22 mouse cellular contexts compared by ENCODE assay signal in genomic region chr10:116447176-116447575, GRCm38 (mm10). TPM values are rescaled to one million over a fixed set of nuclear protein-coding genes. Genes with fewer than 3 reads are reported as not detected.
DNase-seq lines count a peak whose midpoint lies in the region; ATAC-seq and TF ChIP-seq lines count a peak whose summit lies in the region.
"Had no signal": no experiment of that assay in that cellular context is flagged by ENCODE, and none has a peak within 500 bp of the region (broad histone marks: within the 10 kb centered on the region; RNA-seq: fewer than 3 reads in every experiment).

No protein-coding gene starts in this region.

- ATAC-seq in liver, postnatal 0 days: no peak
- ATAC-seq in liver, embryonic 11.5 days (replicated peaks; ENCODE audit: low FRiP score): no peak
- ATAC-seq: CD4-positive, CD25-positive, alpha-beta regulatory T cell, adult 4 months; forebrain, embryonic 16.5 days; intestine, embryonic 16.5 days had no signal

- no peaks in the 10 kb centered on the region for H3K27me3 ChIP-seq in liver, postnatal 0 days (ENCODE audit: insufficient read depth, low read length)
- H3K27me3 ChIP-seq in liver, embryonic 11.5 days (replicated peaks; ENCODE audit: control insufficient read depth, insufficient read depth, low read length): no peaks in the 10 kb centered on the region
- H3K27me3 ChIP-seq: heart, embryonic 15.5 days; hindbrain, embryonic 15.5 days had no signal

- no peak overlapping the region for H3K4me3 ChIP-seq in liver, postnatal 0 days (ENCODE audit: low read depth, low read length)
- no peak overlapping the region for H3K4me3 ChIP-seq in liver, embryonic 11.5 days (ENCODE audit: low read depth, low read length)
- H3K4me3 ChIP-seq: heart, embryonic 15.5 days; hindbrain, embryonic 15.5 days had no signal

- no peaks in the 10 kb centered on the region for H3K4me1 ChIP-seq in liver, postnatal 0 days (ENCODE audit: insufficient read depth)
- no peaks in the 10 kb centered on the region for H3K4me1 ChIP-seq in liver, embryonic 11.5 days (replicated peaks; ENCODE audit: control insufficient read depth, insufficient read depth, low read length)
- H3K4me1 ChIP-seq: hindbrain, embryonic 15.5 days had no signal

- H3K9ac ChIP-seq in liver, postnatal 0 days (replicated peaks): no peak overlapping the region
- no peak overlapping the region for H3K9ac ChIP-seq in liver, embryonic 11.5 days (ENCODE audit: low read depth, low read length)
- H3K9ac ChIP-seq: heart, embryonic 15.5 days; hindbrain, embryonic 15.5 days had no signal

- H3K9me3 ChIP-seq in liver, postnatal 0 days (ENCODE audit: low read length): no peaks in the 10 kb centered on the region
- no peaks in the 10 kb centered on the region for H3K9me3 ChIP-seq in liver, embryonic 11.5 days (ENCODE audit: control insufficient read depth, low read length)
- H3K9me3 ChIP-seq: heart, embryonic 15.5 days; hindbrain, embryonic 15.5 days had no signal

- no peak overlapping the region for H3K27ac ChIP-seq in liver, postnatal 0 days (ENCODE audit: low read depth)
- no peak overlapping the region for H3K27ac ChIP-seq in liver, embryonic 11.5 days (ENCODE audit: low read depth, low read length)
- H3K27ac ChIP-seq: heart, embryonic 15.5 days; hindbrain, embryonic 15.5 days had no signal

- 89% methylated on average over 9 of the region's 9 CpGs for WGBS in liver, postnatal 0 days (ENCODE audit: insufficient replicate concordance)
- 83% methylated on average over 9 of the region's 9 CpGs for WGBS in liver, embryonic 11.5 days

- DNase-seq in embryo, embryonic 10.5 days (ENCODE audit: low spot score): peak; percentile 22
- no peak for DNase-seq in embryo, embryonic 11 days
- DNase-seq in liver, postnatal 0 days: peak; percentile 1
- DNase-seq in liver, embryonic 11.5 days (ENCODE audit: low spot score): no peak
- peak; percentile 47 for DNase-seq in forelimb bud, embryonic 11.5 days (ENCODE audit: low read depth, low spot score)
- no peak for DNase-seq in gastrocnemius, postnatal 14 days
- DNase-seq in ovary, postnatal 10 days (ENCODE audit: low spot score): no peak
- DNase-seq: adrenal gland, postnatal 10 days; B cell, adult 2 months; cerebellum, adult 11 months; cerebellum, adult 8-10 months; cerebellum, postnatal 14 days; gastrocnemius, postnatal 25 days; heart, adult 18-20 months had no signal

- H3K4me2 ChIP-seq in liver, postnatal 0 days (ENCODE audit: low read depth, low read length): no peak overlapping the region
- no peak overlapping the region for H3K4me2 ChIP-seq in liver, embryonic 11.5 days
- H3K4me2 ChIP-seq: heart, embryonic 11.5 days; heart, embryonic 15.5 days; hindbrain, embryonic 15.5 days had no signal

- no peak for TF ChIP-seq CTCF in liver, postnatal 0 days (IDR thresholded peaks at IDR 0.05; ENCODE audit: low read depth)

- intact Hi-C loops in gastrocnemius, postnatal 14 days (cut with DNase I; ENCODE audit: low total_unique reads): no loop called here

- TF ChIP-seq EP300 in liver, postnatal 0 days (IDR thresholded peaks at IDR 0.05; ENCODE audit: low read depth): no peak

- H3K36me3 ChIP-seq in liver, postnatal 0 days (replicated peaks; ENCODE audit: insufficient read depth, low read length): no peaks in the 10 kb centered on the region
- H3K36me3 ChIP-seq in liver, embryonic 11.5 days (ENCODE audit: control insufficient read depth, insufficient read depth, low read length): no peaks in the 10 kb centered on the region
- H3K36me3 ChIP-seq: G1E; heart, embryonic 15.5 days had no signal

RNA-seq across cellular contexts. Expression of gene Kcnmb4, which starts 26.5 kb away (rescaled TPM):
- 0.14 TPM in 1 of 2 replicates, not detected in the other for polyA plus RNA-seq in liver, postnatal 0 days (2015; fragmentation: Nextera tagmentation; extraction: Ambion mirVana)
- 1.8 and 2.7 TPM in 2 replicates for polyA plus RNA-seq in liver, embryonic 11.5 days (2014; fragmentation: Nextera tagmentation; extraction: Ambion mirVana)
- total RNA-seq in gastrocnemius, postnatal 14 days (2021): 1 to 10 TPM; 1.2 to 1.3 TPM
- total RNA-seq: gastrocnemius, adult 18-20 months had no signal
- polyA plus RNA-seq: G1E had no signal

Comparison
In these comparisons a context has a peak if more than half of its experiments do, and no peak if none do; other contexts are left out.
1. DNase-seq: peak in embryo, embryonic 10.5 days (single experiment), liver, postnatal 0 days (single experiment) and forelimb bud, embryonic 11.5 days (single experiment); none in embryo, embryonic 11 days (single experiment), liver, embryonic 11.5 days (single experiment), gastrocnemius, postnatal 14 days (single experiment) and ovary, postnatal 10 days (single experiment).